Mouse (Mus musculus) kidney, adult 2 months (tissue): Measurements from ENCODE around the gene Necap1. TPM values are rescaled to one million over a fixed set of nuclear protein-coding genes. Genes with fewer than 3 reads are reported as not detected.

Experiments used
- DNase-seq: peaks from one replicate; pipeline ENCODE4 v3.0.0; 2021
- H3K27ac ChIP-seq: fragments of 200-500 bp; 2 replicates; pipeline ENCODE4 v1.5.1; 2012; ENCODE audit warnings: low read depth, low read length, control low read depth, inconsistent platforms; ENCODE audit not compliant: insufficient read depth
- H3K27me3 ChIP-seq: fragments of 200-500 bp; replicated peaks from 2 replicates; pipeline ENCODE4 v1.6.1; 2012; ENCODE audit warnings: mild to moderate bottlenecking, moderate library complexity, low read length, inconsistent platforms; ENCODE audit not compliant: control insufficient read depth, insufficient read depth
- H3K36me3 ChIP-seq: fragments of 200-500 bp; 2 replicates; pipeline ENCODE4 v1.6.1; 2012; ENCODE audit warnings: mild to moderate bottlenecking, moderate library complexity, low read length, inconsistent platforms; ENCODE audit not compliant: control insufficient read depth, insufficient read depth
- H3K4me1 ChIP-seq: fragments of 200-500 bp; 2 replicates; pipeline ENCODE4 v1.6.1; 2011; ENCODE audit warnings: low read length; ENCODE audit not compliant: control insufficient read depth, insufficient read depth
- H3K4me3 ChIP-seq: fragments of 200-500 bp; 2 replicates; pipeline ENCODE4 v1.5.1; 2011; ENCODE audit warnings: mild to moderate bottlenecking, low read depth, low read length, control low read depth; ENCODE audit not compliant: insufficient read depth
- CTCF ChIP-seq: fragments of 200-500 bp; conservative IDR thresholded peaks from 2 replicates; pipeline ENCODE4 v1.5.1; 2011; ENCODE audit warnings: low read depth, mild to moderate bottlenecking, control low read depth, low read length, moderate library complexity, mixed read lengths; ENCODE audit not compliant: insufficient read depth, insufficient read length
- POLR2A ChIP-seq: fragments of 200-500 bp; IDR thresholded peaks from one replicate; pipeline ENCODE4 v1.6.1; 2011; ENCODE audit warnings: low read depth, low read length, control low read depth
- WGBS: fragments of 180-500 bp; shearing (Covaris S2); methylation state at CpG from one replicate; pipeline ENCODE4 v1.1.7; 2018; 5-methylcytosine and 5-hydroxymethylcytosine counted together
- polyA plus RNA-seq: library from polyadenylated mRNA; depleted of rRNA; stranded (reverse); fragments of >200 nt; gene quantifications from 2 replicates; pipeline ENCODE4 v1.2.3, GENCODE M21; 2012

Gene Necap1
- polyA plus RNA-seq, 1 experiment: 25.0 TPM

- TF ChIP-seq CTCF (no peak), POLR2A (no peak)
- H3K4me3 ChIP-seq: no peak overlapping the region
- 94% methylated on average over 3 of the region's 3 CpGs for WGBS
- DNase-seq: no peak
- H3K27me3 ChIP-seq: no peaks in the 10 kb centered on the region
- H3K36me3 ChIP-seq: peaks cover 9% of the 10 kb centered on the region
- H3K4me1 ChIP-seq: no peaks in the 10 kb centered on the region
- no peak overlapping the region for H3K27ac ChIP-seq
Observed at GRCm38 (mm10) chr6:122836974-122837373, 37.3 kb upstream of the Necap1 start.

GRCm38 (mm10) chr6:122837539-122837938, 36.7 kb upstream of the Necap1 start:
- no peak for TF ChIP-seq POLR2A
- no peak for TF ChIP-seq CTCF
- Histone ChIP-seq H3K4me3 (no peak overlapping the region), H3K27me3 (no peaks in the 10 kb centered on the region), H3K4me1 (no peaks in the 10 kb centered on the region), H3K27ac (no peak overlapping the region), H3K36me3 (peaks cover 9% of the 10 kb centered on the region)
- 74% methylated on average over 5 of the region's 5 CpGs for WGBS
- DNase-seq: no peak

GRCm38 (mm10) chr6:122843759-122844158, 30.5 kb upstream of the Necap1 start:
- no peak overlapping the region for H3K27ac ChIP-seq
- H3K36me3 ChIP-seq: no peaks in the 10 kb centered on the region; the same call in none of the 2 replicates
- H3K4me1 ChIP-seq: no peaks in the 10 kb centered on the region
- H3K4me3 ChIP-seq: no peak overlapping the region
- no peak for DNase-seq
- WGBS: 81% methylated on average over 6 of the region's 6 CpGs
- no peaks in the 10 kb centered on the region for H3K27me3 ChIP-seq
- TF ChIP-seq CTCF (no peak), POLR2A (no peak)

GRCm38 (mm10) chr6:122852696-122853095, 21.6 kb upstream of the Necap1 start:
- Histone ChIP-seq H3K36me3 (no peaks in the 10 kb centered on the region), H3K4me1 (no peaks in the 10 kb centered on the region), H3K27me3 (no peaks in the 10 kb centered on the region), H3K27ac (no peak overlapping the region), H3K4me3 (no peak overlapping the region)
- 56% methylated on average over 2 of the region's 2 CpGs for WGBS
- DNase-seq: no peak
- TF ChIP-seq POLR2A (no peak), CTCF (no peak)

GRCm38 (mm10) chr6:122854552-122854951, 19.7 kb upstream of the Necap1 start:
- no peaks in the 10 kb centered on the region for H3K27me3 ChIP-seq
- H3K4me3 ChIP-seq: no peak overlapping the region
- 67% methylated on average over 12 of the region's 12 CpGs for WGBS
- H3K4me1 ChIP-seq: no peaks in the 10 kb centered on the region
- no peak for DNase-seq
- no peaks in the 10 kb centered on the region for H3K36me3 ChIP-seq
- TF ChIP-seq POLR2A (no peak), CTCF (no peak)
- H3K27ac ChIP-seq: no peak overlapping the region

- H3K27ac ChIP-seq: no peak within 1 kb of the TSS
- no peaks in the 10 kb centered on the region for H3K27me3 ChIP-seq
- H3K4me3 ChIP-seq: no peak within 1 kb of the TSS
- no peak for TF ChIP-seq POLR2A
- no peak for TF ChIP-seq CTCF
- DNase-seq: no peak
- H3K4me1 ChIP-seq: no peaks in the 10 kb centered on the region
- WGBS: 72% methylated on average over 7 of the region's 7 CpGs
- H3K36me3 ChIP-seq: no peaks in the 10 kb centered on the region
Observed at GRCm38 (mm10) chr6:122855955-122856354, 18.3 kb upstream of the Necap1 start, which contains the start of gene C3ar1. Gene C3ar1 (minus strand): TSS chr6:122856161.

GRCm38 (mm10) chr6:122862434-122862833, 11.8 kb upstream of the Necap1 start:
- Histone ChIP-seq H3K4me3 (no peak overlapping the region), H3K27ac (no peak overlapping the region), H3K36me3 (no peaks in the 10 kb centered on the region), H3K27me3 (no peaks in the 10 kb centered on the region), H3K4me1 (no peaks in the 10 kb centered on the region)
- no peak for TF ChIP-seq CTCF
- no peak for TF ChIP-seq POLR2A
- DNase-seq: no peak
- WGBS: 74% methylated on average over 6 of the region's 6 CpGs
